Mouse (Mus musculus) liver, embryonic 14.5 days (tissue): ENCODE measurements around the gene Myo10.

Source experiments
- CTCF ChIP-seq: IDR thresholded peaks from 2 replicates; pipeline ENCODE4 v1.5.1; 2016; ENCODE audit warnings: antibody characterized with exemption, low read depth, control low read depth
- EP300 ChIP-seq: IDR thresholded peaks from 2 replicates; pipeline ENCODE4 v1.6.1; 2016; ENCODE audit warnings: antibody characterized with exemption, low read depth

DNA sequence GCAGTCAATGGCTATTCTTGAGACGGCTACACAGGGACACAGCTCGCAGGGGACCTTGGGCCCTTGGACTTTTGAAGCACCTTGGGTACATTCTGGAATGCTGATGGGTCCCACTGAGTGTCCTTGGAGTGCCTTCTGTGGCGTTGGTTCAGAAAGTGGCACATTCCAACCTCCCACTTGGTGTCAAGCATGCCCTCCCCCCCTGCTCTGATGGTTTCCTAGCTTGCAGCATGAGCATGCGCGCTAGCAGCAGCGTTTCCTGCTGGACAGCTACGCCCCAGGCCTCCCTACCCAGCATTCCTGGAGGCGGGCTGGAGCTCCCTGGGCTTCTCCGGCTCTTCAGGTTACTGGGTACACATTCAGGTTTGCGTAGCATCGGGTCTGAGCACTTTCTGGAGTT lies 228.2 kb downstream of the Myo10 start:
- no peak for TF ChIP-seq EP300
- no peak for TF ChIP-seq CTCF
